Mouse (Mus musculus) c-Kit-positive CD71-positive TER-119-negative erythroid progenitor cells, embryonic 14.5 days (primary cell): ENCODE measurements around the gene Zc2hc1b.

Source experiments
- DNase-seq: peaks from one replicate; pipeline ENCODE4 v3.0.0-alpha.2; 2013; ENCODE audit warnings: low read depth

The Zc2hc1b gene

GRCm38 (mm10) chr10:13172798-13173221 lies 5.0 kb downstream of the Zc2hc1b start:
- no peak for DNase-seq

- DNase-seq = no peak
Measured at GRCm38 (mm10) chr10:13171461-13171860, 6.4 kb downstream of the Zc2hc1b start.

- no peak for DNase-seq
Measured at GRCm38 (mm10) chr10:13170739-13171448, 6.9 kb downstream of the Zc2hc1b start.

GRCm38 (mm10) chr10:13168461-13168860 lies 9.4 kb downstream of the Zc2hc1b start:
- DNase-seq = no peak

- peak; percentile 27 for DNase-seq
Measured at GRCm38 (mm10) chr10:13162031-13162430, 15.8 kb downstream of the Zc2hc1b start.

GRCm38 (mm10) chr10:13160913-13161312 lies 16.9 kb downstream of the Zc2hc1b start:
- no peak for DNase-seq

- no peak for DNase-seq
Measured at GRCm38 (mm10) chr10:13155377-13155776, 22.4 kb downstream of the Zc2hc1b start.

GRCm38 (mm10) chr10:13152811-13153364 lies 24.9 kb downstream of the Zc2hc1b start:
- no peak for DNase-seq

- DNase-seq = no peak
Measured at GRCm38 (mm10) chr10:13151353-13151752, 26.5 kb downstream of the Zc2hc1b start.

- no peak for DNase-seq
Measured at GRCm38 (mm10) chr10:13150435-13150834, 27.4 kb downstream of the Zc2hc1b start.

- DNase-seq = no peak
Measured at GRCm38 (mm10) chr10:13140434-13140833, 37.4 kb downstream of the Zc2hc1b start.

GRCm38 (mm10) chr10:13137906-13138305 lies 39.9 kb downstream of the Zc2hc1b start:
- DNase-seq = no peak

GRCm38 (mm10) chr10:13135751-13136150 lies 42.1 kb downstream of the Zc2hc1b start:
- DNase-seq = no peak

- DNase-seq = no peak
Measured at GRCm38 (mm10) chr10:13135276-13135675, 42.5 kb downstream of the Zc2hc1b start.

- DNase-seq = no peak
Measured at GRCm38 (mm10) chr10:13133850-13134249, 44.0 kb downstream of the Zc2hc1b start.

- DNase-seq = no peak
Measured at GRCm38 (mm10) chr10:13127946-13128345, 49.9 kb downstream of the Zc2hc1b start.

- no peak for DNase-seq
Measured at GRCm38 (mm10) chr10:13127335-13127734, 50.5 kb downstream of the Zc2hc1b start.

GRCm38 (mm10) chr10:13125811-13126210 lies 52.0 kb downstream of the Zc2hc1b start:
- DNase-seq = no peak

- no peak for DNase-seq
Measured at GRCm38 (mm10) chr10:13119300-13119699, 58.5 kb downstream of the Zc2hc1b start.

- DNase-seq = no peak
Measured at GRCm38 (mm10) chr10:13118770-13119102, 59.1 kb downstream of the Zc2hc1b start.

- no peak for DNase-seq
Measured at GRCm38 (mm10) chr10:13118024-13118769, 59.6 kb downstream of the Zc2hc1b start.

GRCm38 (mm10) chr10:13116706-13117665 lies 60.8 kb downstream of the Zc2hc1b start:
- no peak for DNase-seq
